Mouse (Mus musculus) small intestine, adult 2 months (tissue): ENCODE results near the gene Cacna1d.

Experiments used
- CTCF ChIP-seq: fragments of 200-500 bp; IDR thresholded peaks from 2 replicates; pipeline ENCODE4 v1.5.1; 2012; ENCODE audit warnings: low read depth, mild to moderate bottlenecking, control low read depth, inconsistent platforms, low read length, moderate library complexity, mixed read lengths; ENCODE audit not compliant: insufficient replicate concordance, insufficient read length; ENCODE audit errors: extremely low read depth
- POLR2A ChIP-seq: fragments of 200-500 bp; IDR thresholded peaks from 2 replicates; pipeline ENCODE4 v1.6.1; 2012; ENCODE audit warnings: low read depth, mild to moderate bottlenecking, control low read depth, inconsistent platforms, low read length, moderate library complexity

- TF ChIP-seq POLR2A: no peak
- no peak for TF ChIP-seq CTCF
Observed at GRCm38 (mm10) chr14:30528961-30529360, 37.7 kb upstream of the Cacna1d start.
